Mouse (Mus musculus) MEL (cell line): ENCODE results near the gene P2ry13. TPM values are rescaled to one million over a fixed set of nuclear protein-coding genes. Genes with fewer than 3 reads are reported as not detected.

ENCODE experiments used
- DNase-seq: peaks from one replicate; pipeline ENCODE4 v3.0.0; 2011; ENCODE audit warnings: low read depth, low spot score
- H3K27ac ChIP-seq: 2 replicates; pipeline ENCODE4 v1.5.1; 2012; ENCODE audit warnings: low read depth, mild to moderate bottlenecking, control low read depth, low read length, moderate library complexity; ENCODE audit not compliant: control insufficient read depth
- H3K27me3 ChIP-seq, 2 experiments: fragments of 150-350 bp in 1 of 2; sonication (generic) in 1 of 2; 2 replicates each; pipeline ENCODE4 v1.6.1; 2012; ENCODE audit warnings: low read length in 2 of 2, mild to moderate bottlenecking in 2 of 2, improper control_type of control experiment in 1 of 2, moderate library complexity in 1 of 2; ENCODE audit not compliant: insufficient read depth in 2 of 2, control insufficient read depth in 1 of 2
- H3K36me3 ChIP-seq, 2 experiments: 2 replicates each; pipeline ENCODE4 v1.6.1; 2012 to 2014; ENCODE audit warnings: low read length in 2 of 2, improper control_type of control experiment in 1 of 2, inconsistent platforms in 1 of 2, mild to moderate bottlenecking in 1 of 2; ENCODE audit not compliant: insufficient read depth in 2 of 2, control insufficient read depth in 1 of 2
- H3K4me1 ChIP-seq, 2 experiments: fragments of 150-350 bp in 1 of 2; sonication (generic) in 1 of 2; 2 replicates each; pipeline ENCODE4 v1.6.1; 2012; ENCODE audit warnings: low read length in 2 of 2, improper control_type of control experiment in 1 of 2, mild to moderate bottlenecking in 1 of 2; ENCODE audit not compliant: insufficient read depth in 2 of 2, control insufficient read depth in 1 of 2
- H3K4me3 ChIP-seq, 2 experiments: fragments of 150-350 bp in 1 of 2; sonication (generic) in 1 of 2; 2 replicates each; pipeline ENCODE4 v1.5.1; 2012; ENCODE audit warnings: low read depth in 2 of 2, low read length in 2 of 2, mild to moderate bottlenecking in 2 of 2, moderate library complexity in 2 of 2, control low read depth in 1 of 2, improper control_type of control experiment in 1 of 2; ENCODE audit not compliant: control insufficient read depth in 1 of 2, insufficient read depth in 1 of 2
- H3K79me2 ChIP-seq: 2 replicates; pipeline ENCODE4 v1.6.1; 2012; ENCODE audit warnings: mild to moderate bottlenecking, low read length, moderate library complexity; ENCODE audit not compliant: control insufficient read depth, poor library complexity, insufficient read depth
- H3K9ac ChIP-seq: 2 replicates; pipeline ENCODE4 v1.6.1; 2012; ENCODE audit warnings: low read depth, mild to moderate bottlenecking, control low read depth, low read length, moderate library complexity; ENCODE audit not compliant: control insufficient read depth, poor library complexity, severe bottlenecking
- H3K9me3 ChIP-seq: fragments of 150-350 bp; sonication (generic); replicated peaks from 2 replicates; pipeline ENCODE4 v1.6.1; 2012; ENCODE audit warnings: mild to moderate bottlenecking, low read length, improper control_type of control experiment, moderate library complexity; ENCODE audit not compliant: insufficient read depth
- BHLHE40 ChIP-seq: IDR thresholded peaks from 2 replicates; pipeline ENCODE4 v1.6.1; 2012; ENCODE audit warnings: low read depth, mild to moderate bottlenecking, inconsistent platforms, low read length, improper control_type of control experiment, borderline replicate concordance
- CHD1 ChIP-seq: IDR thresholded peaks from 2 replicates; pipeline ENCODE4 v1.6.1; 2012; ENCODE audit warnings: low read depth, mild to moderate bottlenecking, inconsistent platforms, low read length, improper control_type of control experiment
- CTCF ChIP-seq, 3 experiments: IDR thresholded peaks in 2 of 3; conservative IDR thresholded peaks in 1 of 3; 2 replicates each; pipeline ENCODE4 v1.5.1; 2011 to 2012; ENCODE audit warnings: low read length in 3 of 3, low read depth in 2 of 3, mild to moderate bottlenecking in 2 of 3, improper control_type of control experiment in 1 of 3, inconsistent platforms in 1 of 3, mixed read lengths in 1 of 3, moderate library complexity in 1 of 3; ENCODE audit not compliant: control insufficient read depth in 1 of 3, insufficient read depth in 1 of 3, poor library complexity in 1 of 3, severe bottlenecking in 1 of 3
- ELF1 ChIP-seq: IDR thresholded peaks from 2 replicates; pipeline ENCODE4 v1.6.1; 2014; ENCODE audit warnings: low read depth, mild to moderate bottlenecking, inconsistent platforms, low read length, improper control_type of control experiment, moderate library complexity
- EP300 ChIP-seq, 2 experiments: IDR thresholded peaks; 2 replicates each; pipeline ENCODE4 v1.6.1; 2011; ENCODE audit warnings: improper control_type of control experiment in 2 of 2, low read length in 2 of 2, low read depth in 1 of 2, mild to moderate bottlenecking in 1 of 2
- ETS1 ChIP-seq: IDR thresholded peaks from 2 replicates; pipeline ENCODE4 v1.6.1; 2012; ENCODE audit warnings: low read depth, mild to moderate bottlenecking, inconsistent platforms, low read length, improper control_type of control experiment, moderate library complexity
- GABPA ChIP-seq: IDR thresholded peaks from 2 replicates; pipeline ENCODE4 v1.6.1; 2012; ENCODE audit warnings: low read depth, mild to moderate bottlenecking, inconsistent platforms, low read length, improper control_type of control experiment, moderate library complexity
- GATA1 ChIP-seq: IDR thresholded peaks from 2 replicates; pipeline ENCODE4 v1.6.1; 2011; ENCODE audit warnings: low read depth, low read length, improper control_type of control experiment
- MAFK ChIP-seq: IDR thresholded peaks from 2 replicates; pipeline ENCODE4 v1.6.1; 2011; ENCODE audit warnings: low read depth, mild to moderate bottlenecking, low read length, improper control_type of control experiment, borderline replicate concordance
- MAZ ChIP-seq: IDR thresholded peaks from 2 replicates; pipeline ENCODE4 v1.6.1; 2012; ENCODE audit warnings: low read depth, mild to moderate bottlenecking, inconsistent platforms, low read length, improper control_type of control experiment
- MEF2A ChIP-seq: IDR thresholded peaks from 2 replicates; pipeline ENCODE4 v1.6.1; 2014; ENCODE audit warnings: low read depth, mild to moderate bottlenecking, inconsistent platforms, low read length, improper control_type of control experiment; ENCODE audit not compliant: poor library complexity, insufficient replicate concordance, severe bottlenecking; ENCODE audit errors: extremely low read depth
- MYB ChIP-seq: IDR thresholded peaks from 2 replicates; pipeline ENCODE4 v1.6.1; 2011; ENCODE audit warnings: mild to moderate bottlenecking, low read depth, low read length, improper control_type of control experiment
- POLR2A ChIP-seq, 2 experiments: IDR thresholded peaks; 2 replicates each; pipeline ENCODE4 v1.6.1; 2011 to 2012; ENCODE audit warnings: low read length in 2 of 2, mild to moderate bottlenecking in 2 of 2, control low read depth in 1 of 2, improper control_type of control experiment in 1 of 2, low read depth in 1 of 2, moderate library complexity in 1 of 2; ENCODE audit not compliant: control insufficient read depth in 1 of 2, insufficient read depth in 1 of 2, poor library complexity in 1 of 2
- POLR2AphosphoS2 ChIP-seq: IDR thresholded peaks from 2 replicates; pipeline ENCODE4 v1.6.1; 2011; ENCODE audit warnings: low read length, improper control_type of control experiment
- POLR2AphosphoS5 ChIP-seq: IDR thresholded peaks from 2 replicates; pipeline ENCODE4 v1.6.1; 2012; ENCODE audit warnings: low read depth, borderline replicate concordance, mild to moderate bottlenecking, inconsistent platforms, low read length, moderate library complexity, mixed read lengths
- RCOR1 ChIP-seq: IDR thresholded peaks from 2 replicates; pipeline ENCODE4 v1.6.1; 2012; ENCODE audit warnings: low read depth, mild to moderate bottlenecking, inconsistent platforms, low read length, improper control_type of control experiment
- SIN3A ChIP-seq: IDR thresholded peaks from 2 replicates; pipeline ENCODE4 v1.6.1; 2012; ENCODE audit warnings: low read length, improper control_type of control experiment, inconsistent platforms
- TAL1 ChIP-seq: IDR thresholded peaks from 2 replicates; pipeline ENCODE4 v1.6.1; 2012; ENCODE audit warnings: mild to moderate bottlenecking, inconsistent platforms, low read length, moderate library complexity, mixed read lengths
- TBP ChIP-seq: IDR thresholded peaks from 2 replicates; pipeline ENCODE4 v1.8.0; 2011; ENCODE audit warnings: low read depth, low read length, improper control_type of control experiment
- UBTF ChIP-seq: IDR thresholded peaks from 2 replicates; pipeline ENCODE4 v1.6.1; 2012; ENCODE audit warnings: low read depth, mild to moderate bottlenecking, inconsistent platforms, low read length, improper control_type of control experiment, moderate library complexity, borderline replicate concordance; ENCODE audit not compliant: insufficient read depth
- USF1 ChIP-seq: IDR thresholded peaks from 2 replicates; pipeline ENCODE4 v1.6.1; 2014; ENCODE audit warnings: low read depth, mild to moderate bottlenecking, inconsistent platforms, low read length, improper control_type of control experiment, moderate library complexity
- ZC3H11A ChIP-seq: IDR thresholded peaks from 2 replicates; pipeline ENCODE4 v1.6.1; 2012; ENCODE audit warnings: low read depth, mild to moderate bottlenecking, inconsistent platforms, low read length, improper control_type of control experiment
- ZKSCAN1 ChIP-seq: IDR thresholded peaks from 2 replicates; pipeline ENCODE4 v1.6.1; 2012; ENCODE audit warnings: low read depth, mild to moderate bottlenecking, inconsistent platforms, low read length, improper control_type of control experiment, moderate library complexity
- polyA plus RNA-seq, 2 experiments: library from polyadenylated mRNA; stranded (reverse) in 1 of 2; unstranded in 1 of 2; fragments of >175 nt in 1 of 2; fragments of >200 nt in 1 of 2; gene quantifications; 2 replicates each; pipeline versions ENCODE4 v1.2.1 to v1.2.4; 2012; ENCODE audit warnings: low replicate concordance in 2 of 2, low read depth in 1 of 2; ENCODE audit not compliant: insufficient read length in 2 of 2, insufficient read depth in 1 of 2, missing spikeins in 1 of 2
- total RNA-seq: library from RNA; depleted of rRNA; stranded (reverse); fragments of 300-350 nt; gene quantifications from 2 replicates; pipeline ENCODE4 v1.2.3, GENCODE M21; 2012

P2ry13 gene
- total and polyA plus RNA-seq, 3 experiments = not detected

GRCm38 (mm10) chr3:59194099-59194498 is 16.6 kb downstream of the P2ry13 start:
- H3K9me3 ChIP-seq = no peaks in the 10 kb centered on the region
- H3K27me3 ChIP-seq = peaks cover 4 to 9% of the 10 kb centered on the region in 2 experiments
- H3K9ac ChIP-seq = no peak overlapping the region
- no peak overlapping the region for H3K27ac ChIP-seq
- H3K79me2 ChIP-seq = no peaks in the 10 kb centered on the region
- H3K36me3 ChIP-seq = no peaks in the 10 kb centered on the region
- H3K4me3 ChIP-seq = no peak overlapping the region
- TF ChIP-seq TBP = no peak
- H3K4me1 ChIP-seq = no peaks in the 10 kb centered on the region
- DNase-seq = no peak

GRCm38 (mm10) chr3:59191674-59192073 is 19.0 kb downstream of the P2ry13 start:
- H3K9me3 ChIP-seq = no peaks in the 10 kb centered on the region
- no peaks in the 10 kb centered on the region for H3K4me1 ChIP-seq
- DNase-seq = no peak
- peaks cover 4 to 11% of the 10 kb centered on the region in 2 experiments for H3K27me3 ChIP-seq
- no peak overlapping the region for H3K9ac ChIP-seq
- H3K36me3 ChIP-seq = no peaks in the 10 kb centered on the region
- H3K27ac ChIP-seq = no peak overlapping the region
- H3K79me2 ChIP-seq = no peaks in the 10 kb centered on the region
- H3K4me3 ChIP-seq = no peak overlapping the region
- TF ChIP-seq USF1 = no peak
- TF ChIP-seq MEF2A = no peak
- TF ChIP-seq RCOR1 = no peak
- TF ChIP-seq CHD1 = no peak
- TF ChIP-seq POLR2AphosphoS2 = no peak
- TF ChIP-seq EP300 (IDR thresholded peaks at IDR 0.05; ENCODE audit: low read depth in 1 of 2, low read length in 2 of 2) = no peak
- TF ChIP-seq GABPA = no peak
- no peak for TF ChIP-seq BHLHE40
- TF ChIP-seq TAL1 = no peak
- TF ChIP-seq MAZ = no peak
- no peak for TF ChIP-seq GATA1
- no peak for TF ChIP-seq MYB
- no peak for TF ChIP-seq POLR2AphosphoS5
- TF ChIP-seq ZC3H11A = no peak
- no peak for TF ChIP-seq CTCF (IDR thresholded peaks at IDR 0.05 in 2 of 3, conservative IDR thresholded peaks at IDR 0.05 in 1 of 3; ENCODE audit: control insufficient read depth in 1 of 3, insufficient read depth in 1 of 3, low read depth in 2 of 3, low read length in 3 of 3, poor library complexity in 1 of 3, severe bottlenecking in 1 of 3)

GRCm38 (mm10) chr3:59187336-59187735 is 23.3 kb downstream of the P2ry13 start:
- TF ChIP-seq MAFK (no peak), RCOR1 (no peak), UBTF (no peak), ELF1 (no peak), SIN3A (no peak), MEF2A (no peak), ZKSCAN1 (no peak), POLR2A (IDR thresholded peaks at IDR 0.05; ENCODE audit: control insufficient read depth in 1 of 2, insufficient read depth in 1 of 2, low read depth in 1 of 2, low read length in 2 of 2, poor library complexity in 1 of 2) (no peak), POLR2AphosphoS5 (no peak), ETS1 (no peak)
- TF ChIP-seq, all 39 proteins: peak for 0
- peaks cover 6 to 7% of the 10 kb centered on the region in 2 experiments; a peak in 3 of 4 replicates for H3K27me3 ChIP-seq
- no peak overlapping the region for H3K9ac ChIP-seq
- no peaks in the 10 kb centered on the region for H3K4me1 ChIP-seq
- no peak for DNase-seq
- no peak overlapping the region for H3K27ac ChIP-seq
- no peaks in the 10 kb centered on the region for H3K9me3 ChIP-seq
- H3K79me2 ChIP-seq = no peaks in the 10 kb centered on the region
- no peak overlapping the region for H3K4me3 ChIP-seq
- H3K36me3 ChIP-seq = no peaks in the 10 kb centered on the region
